Mouse (Mus musculus) cortical plate, adult 2 months (tissue): Measurements from ENCODE around the gene Stmnd1.

Source experiments
- CTCF ChIP-seq: fragments of 200-500 bp; IDR thresholded peaks from 2 replicates; pipeline ENCODE4 v1.5.1; 2011; ENCODE audit warnings: mild to moderate bottlenecking, control low read depth, low read length; ENCODE audit not compliant: insufficient read depth; ENCODE audit errors: extremely low read depth
- POLR2A ChIP-seq: fragments of 200-500 bp; IDR thresholded peaks from 2 replicates; pipeline ENCODE4 v1.6.1; 2011; ENCODE audit warnings: mild to moderate bottlenecking, low read length, control low read depth; ENCODE audit not compliant: insufficient read depth; ENCODE audit errors: extremely low read depth

DNA sequence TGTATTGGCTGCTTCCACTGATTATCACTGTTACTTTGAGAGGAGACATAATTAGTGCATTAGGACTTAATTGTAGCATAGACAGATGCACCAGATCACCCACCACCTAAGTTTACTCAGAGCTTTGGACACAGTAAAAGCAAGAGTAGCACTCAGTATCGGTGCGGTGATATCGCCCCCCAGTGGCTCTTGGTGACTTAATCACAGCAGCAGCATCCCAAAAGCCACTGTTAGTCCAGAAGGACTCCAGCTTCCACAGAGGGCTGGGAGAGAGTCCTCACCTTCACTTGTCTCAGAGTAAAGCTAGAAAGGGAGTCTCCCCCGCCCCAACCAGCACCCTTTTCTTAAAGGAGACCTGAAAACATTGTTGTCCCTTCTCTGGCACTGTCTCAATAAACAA lies 15.7 kb upstream of the Stmnd1 start:
- TF ChIP-seq CTCF (peak; percentile 90), POLR2A (no peak)
